Mouse (Mus musculus): ENCODE results near the gene Ndufab1.

Gene Ndufab1

DNA sequence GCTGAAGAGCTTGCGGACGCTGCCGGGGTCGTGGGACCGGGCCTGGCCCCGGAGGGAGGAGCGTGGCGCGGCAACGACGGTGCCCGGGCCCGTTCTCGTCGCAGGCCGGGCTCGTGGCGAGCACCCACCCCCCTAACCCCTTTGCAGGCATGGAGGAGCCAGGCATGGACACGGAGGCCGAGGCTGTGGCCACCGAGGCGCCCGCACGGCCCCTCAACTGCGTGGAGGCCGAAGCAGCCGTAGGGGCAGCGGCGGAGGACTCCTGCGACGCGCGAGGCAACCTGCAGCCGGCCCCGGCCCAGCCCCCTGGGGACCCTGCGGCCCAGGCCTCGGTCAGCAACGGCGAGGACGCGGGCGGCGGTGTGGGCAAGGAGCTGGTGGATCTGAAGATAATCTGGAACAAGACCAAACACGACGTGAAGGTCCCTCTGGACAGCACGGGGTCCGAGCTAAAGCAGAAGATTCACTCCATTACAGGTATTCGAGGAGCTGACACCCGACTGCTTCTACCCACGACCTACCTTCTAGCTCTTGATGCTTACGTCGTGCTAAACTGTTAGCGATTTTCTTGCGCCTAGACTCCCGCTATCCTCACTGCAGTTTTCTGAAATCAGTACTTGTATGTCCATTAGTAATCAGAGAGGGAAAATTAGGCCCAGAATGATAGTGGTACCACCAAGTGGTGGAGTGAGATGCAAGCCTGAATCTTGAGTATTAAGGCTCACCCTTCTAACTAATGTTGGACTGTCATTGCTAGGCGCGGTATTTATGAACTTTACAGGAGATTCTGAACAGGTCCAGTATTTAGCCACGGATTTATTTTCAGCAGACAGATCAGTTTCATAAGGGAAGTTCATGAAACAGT, 33.9 kb downstream of the Ndufab1 start:
- DNase-seq (ENCODE audit: low spot score), result peak; percentile 9

GRCm38 (mm10) chr7:122066945-122067516, 34.7 kb downstream of the Ndufab1 start, which contains the start of the genes Ubfd1 and Ears2:
Gene Ubfd1, plus strand, starts transcription at chr7:122067175.
Gene Ears2, minus strand, starts transcription at chr7:122067263.
- peak; percentile 96 for DNase-seq (ENCODE audit: low spot score)

GRCm38 (mm10) chr7:122066102-122066944, 35.4 kb downstream of the Ndufab1 start:
- peak; percentile 11 for DNase-seq (ENCODE audit: low spot score)

DNA sequence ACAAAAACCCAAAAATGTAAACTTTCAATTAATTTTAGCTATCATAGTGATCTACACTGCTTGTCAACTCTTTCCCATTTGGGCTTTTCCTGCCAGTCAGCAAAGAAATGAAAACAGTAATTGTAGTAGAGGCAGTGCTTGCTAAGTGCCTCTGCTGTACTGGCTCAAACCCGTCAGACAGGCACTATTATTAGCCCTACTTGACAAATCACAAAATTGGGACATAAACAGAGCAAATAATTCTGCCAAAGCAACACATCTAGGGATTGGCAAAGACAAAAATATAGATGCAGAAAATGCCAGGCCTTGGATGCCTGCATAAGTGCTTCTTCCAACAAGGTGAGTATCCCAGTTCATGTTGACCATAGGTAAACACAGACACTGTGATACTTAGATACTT, 36.0 kb downstream of the Ndufab1 start:
- no peak for DNase-seq (ENCODE audit: low spot score)

- no peak for DNase-seq (ENCODE audit: low spot score)
These were observed 45.1 kb downstream of the Ndufab1 start for GRCm38 (mm10) chr7:122056633-122057032.

DNA sequence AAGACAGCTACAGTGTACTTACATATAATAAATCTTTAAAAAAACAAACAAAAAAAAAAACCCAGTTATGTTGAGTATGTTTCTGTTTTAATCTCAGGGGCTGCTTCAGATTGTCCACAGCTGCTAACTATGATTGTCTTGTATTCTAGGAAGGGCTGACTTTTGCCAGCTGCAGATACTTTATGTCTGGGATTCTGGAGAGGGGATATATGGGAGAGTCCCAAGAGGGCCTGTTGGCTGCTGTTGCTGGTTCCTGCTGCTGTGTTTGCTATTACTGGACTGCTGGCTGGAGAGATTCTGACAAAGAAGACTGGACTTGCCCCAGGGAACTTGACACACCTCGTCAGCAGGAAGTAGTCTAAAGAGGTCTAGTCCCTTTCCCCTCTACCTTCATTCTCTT, 50.9 kb downstream of the Ndufab1 start:
- no peak for DNase-seq (ENCODE audit: low spot score)

DNA sequence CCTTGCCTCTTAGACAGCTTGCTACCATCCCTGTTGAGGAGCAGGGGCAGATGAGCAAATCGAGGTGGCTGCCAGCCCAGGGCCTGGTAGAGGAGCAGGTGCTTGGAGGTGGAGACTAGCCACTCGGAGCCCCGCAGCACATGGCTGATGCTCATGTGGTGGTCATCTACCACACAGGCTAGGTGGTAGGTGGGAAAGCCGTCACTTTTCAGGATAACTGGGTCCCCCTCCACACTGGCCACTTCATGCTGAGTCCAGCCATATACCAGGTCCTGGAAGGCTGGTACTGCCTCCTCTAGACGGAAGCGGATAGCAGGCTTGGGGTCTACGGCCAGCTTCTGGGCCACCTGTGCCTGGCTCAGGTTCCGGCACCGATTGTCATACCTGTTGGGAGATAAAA, 53.5 kb downstream of the Ndufab1 start:
- no peak for DNase-seq (ENCODE audit: low spot score)

GRCm38 (mm10) chr7:122046813-122047212, 54.9 kb downstream of the Ndufab1 start:
- no peak for DNase-seq (ENCODE audit: low spot score)

DNA sequence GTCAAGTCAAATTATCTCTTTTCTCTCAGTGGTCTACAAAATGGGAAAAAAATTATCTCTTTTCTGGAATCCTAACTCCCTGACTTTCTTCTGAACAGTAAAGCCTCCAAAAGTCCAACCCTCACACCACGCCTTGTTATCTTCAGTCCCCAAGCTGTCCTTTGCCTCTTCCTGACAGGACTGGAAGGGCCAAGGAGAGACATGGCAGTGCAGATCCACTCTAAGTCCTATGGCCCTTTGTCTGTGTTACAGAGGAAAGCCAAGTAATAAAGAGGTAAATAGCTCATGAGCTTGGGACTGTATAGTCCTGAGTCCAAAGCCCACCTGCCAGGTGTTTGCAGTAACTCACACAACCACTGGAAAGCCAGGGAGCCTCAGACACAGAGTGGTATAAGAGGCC, 56.0 kb downstream of the Ndufab1 start:
- no peak for DNase-seq (ENCODE audit: low spot score)

DNA sequence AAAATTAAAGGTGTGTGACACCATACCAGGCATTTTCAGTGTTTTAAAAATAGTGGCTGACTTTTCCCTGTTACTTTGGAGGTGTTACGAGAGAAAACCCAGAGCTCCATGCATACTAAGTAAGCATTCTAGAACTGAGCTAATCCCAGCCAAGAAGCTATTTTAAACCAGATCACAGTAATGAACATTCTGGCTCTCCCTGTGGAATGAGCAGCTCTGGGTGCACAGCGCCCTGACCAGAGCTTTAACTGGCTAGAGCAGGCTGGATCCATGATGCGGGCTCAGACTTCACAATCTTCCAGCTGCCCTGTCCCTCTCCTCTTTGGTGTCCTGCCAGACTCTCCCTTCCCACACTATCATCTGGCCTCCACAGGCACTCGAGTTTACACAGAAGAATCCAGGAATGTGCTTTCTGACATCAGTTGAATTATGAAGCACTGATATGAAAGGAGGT, 56.5 kb downstream of the Ndufab1 start:
- DNase-seq (ENCODE audit: low spot score), result no peak

DNA sequence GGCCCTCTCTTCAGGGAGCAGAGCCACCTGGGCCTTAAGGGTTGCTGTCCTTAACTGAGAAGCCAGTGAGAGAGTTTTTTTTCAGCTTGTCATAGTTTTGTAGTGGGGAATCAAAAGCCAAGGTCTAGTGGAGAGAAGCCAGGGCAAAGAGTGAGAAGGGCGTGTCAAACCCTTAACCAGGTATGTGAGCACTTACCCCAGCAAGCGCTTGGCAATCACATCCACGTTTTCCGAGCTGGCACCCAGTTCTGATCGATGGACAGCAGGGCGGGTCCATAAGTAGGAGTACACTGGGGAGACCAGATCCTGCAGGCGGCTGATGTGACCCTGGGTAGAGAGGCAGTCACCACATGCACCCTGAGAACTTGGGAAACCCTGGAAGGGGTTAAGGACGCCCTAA, 57.6 kb downstream of the Ndufab1 start:
- no peak for DNase-seq (ENCODE audit: low spot score)

Data from embryo, embryonic 10 days (tissue).